Mouse (Mus musculus) stomach, embryonic 16.5 days (tissue): ENCODE results near the gene Fam219a. TPM values are rescaled to one million over a fixed set of nuclear protein-coding genes. Genes with fewer than 3 reads are reported as not detected.
A peak's percentile ranks its signal among the peaks of the same experiment; 100 is the strongest.

Experiments used
- ATAC-seq: fragments of 200-750 bp; cut with Nextera tagmentation; 2 replicates; pipeline ENCODE4 v1.8.0; 2017; ENCODE audit warnings: moderate number of reproducible peaks, moderate TSS enrichment; ENCODE audit not compliant: insufficient read depth, low FRiP score
- H3K27ac ChIP-seq: fragments of 300-500 bp; sonication (generic); 2 replicates; pipeline ENCODE4 v1.5.1; 2014; ENCODE audit warnings: low read length
- H3K27me3 ChIP-seq: fragments of 300-500 bp; sonication (generic); 2 replicates; pipeline ENCODE4 v1.6.1; 2014; ENCODE audit warnings: low read length, control low read depth, mixed read lengths; ENCODE audit not compliant: control insufficient read depth, insufficient read depth
- H3K36me3 ChIP-seq: fragments of 300-500 bp; sonication (generic); 2 replicates; pipeline ENCODE4 v1.6.1; 2014; ENCODE audit warnings: low read length; ENCODE audit not compliant: control insufficient read depth, insufficient read depth
- H3K4me1 ChIP-seq: fragments of 300-500 bp; sonication (generic); 2 replicates; pipeline ENCODE4 v1.6.1; 2014; ENCODE audit warnings: low read length, control low read depth, mixed read lengths; ENCODE audit not compliant: control insufficient read depth, insufficient read depth
- H3K4me2 ChIP-seq: fragments of 300-500 bp; sonication (generic); 2 replicates; pipeline ENCODE4 v1.6.1; 2014; ENCODE audit warnings: low read depth, low read length, mixed read lengths
- H3K4me3 ChIP-seq: fragments of 300-500 bp; sonication (generic); replicated peaks from 2 replicates; pipeline ENCODE4 v1.5.1; 2014; ENCODE audit warnings: mild to moderate bottlenecking, low read length
- H3K9ac ChIP-seq: fragments of 300-500 bp; sonication (generic); 2 replicates; pipeline ENCODE4 v1.6.1; 2014; ENCODE audit warnings: low read length
- H3K9me3 ChIP-seq: fragments of 300-500 bp; sonication (generic); replicated peaks from 2 replicates; pipeline ENCODE4 v1.6.1; 2016; ENCODE audit warnings: low read length, control low read depth; ENCODE audit not compliant: control insufficient read depth
- WGBS: fragments of 180-500 bp; shearing (Covaris S2); extraction: QIAGEN DNeasy Blood & Tissue Kit; methylation state at CpG from one replicate; pipeline ENCODE4 v1.1.7; 2014; 5-methylcytosine and 5-hydroxymethylcytosine counted together
- polyA plus RNA-seq: library from polyadenylated mRNA; unstranded; fragments of >200 nt; fragmentation: Nextera tagmentation; extraction: Ambion mirVana; gene quantifications from 2 replicates; pipeline ENCODE4 v1.2.1, GENCODE M21; 2015

The Fam219a gene
- polyA plus RNA-seq, 1 experiment from 2014 or later = 3.0 TPM

- H3K4me3 ChIP-seq = no peak overlapping the region
- H3K9me3 ChIP-seq = no peaks in the 10 kb centered on the region
- peak overlapping the region; percentile 74 for H3K27ac ChIP-seq
- H3K36me3 ChIP-seq = no peaks in the 10 kb centered on the region
- 56% methylated on average over 4 of the region's 4 CpGs for WGBS
- H3K4me2 ChIP-seq = no peak overlapping the region
- peak; percentile 1; the same call in 1 of the 2 replicates for ATAC-seq
- no peak overlapping the region for H3K9ac ChIP-seq
- no peaks in the 10 kb centered on the region for H3K27me3 ChIP-seq
- peaks cover 24% of the 10 kb centered on the region for H3K4me1 ChIP-seq
Measured at GRCm38 (mm10) chr4:41478751-41479455, 90.4 kb downstream of the Fam219a start.

GRCm38 (mm10) chr4:41477648-41478160 lies 91.6 kb downstream of the Fam219a start:
- ATAC-seq = no peak
- Histone ChIP-seq H3K9ac (no peak overlapping the region), H3K27me3 (no peaks in the 10 kb centered on the region), H3K4me2 (no peak overlapping the region), H3K4me1 (peaks cover 24% of the 10 kb centered on the region), H3K27ac (no peak overlapping the region), H3K9me3 (no peaks in the 10 kb centered on the region), H3K36me3 (no peaks in the 10 kb centered on the region), H3K4me3 (no peak overlapping the region)
- WGBS = 82% methylated on average over 9 of the region's 9 CpGs

- Histone ChIP-seq H3K27me3 (no peaks in the 10 kb centered on the region), H3K36me3 (no peaks in the 10 kb centered on the region), H3K9me3 (no peaks in the 10 kb centered on the region), H3K9ac (no peak overlapping the region), H3K4me3 (no peak overlapping the region), H3K4me2 (no peak overlapping the region), H3K4me1 (peaks cover 9% of the 10 kb centered on the region), H3K27ac (no peak overlapping the region)
- no peak for ATAC-seq
- WGBS = 81% methylated on average over 1 of the region's 1 CpGs
Measured at GRCm38 (mm10) chr4:41471384-41471689, 98.0 kb downstream of the Fam219a start.

GRCm38 (mm10) chr4:41470684-41471383 lies 98.5 kb downstream of the Fam219a start:
- no peak overlapping the region for H3K9ac ChIP-seq
- H3K4me2 ChIP-seq = no peak overlapping the region
- ATAC-seq = no peak
- H3K36me3 ChIP-seq = no peaks in the 10 kb centered on the region
- peak overlapping the region; percentile 33; the same call in 1 of the 2 replicates for H3K27ac ChIP-seq
- peaks cover 9% of the 10 kb centered on the region for H3K4me1 ChIP-seq
- 55% methylated on average over 5 of the region's 5 CpGs for WGBS
- no peaks in the 10 kb centered on the region for H3K27me3 ChIP-seq
- H3K4me3 ChIP-seq = no peak overlapping the region
- H3K9me3 ChIP-seq = no peaks in the 10 kb centered on the region

GRCm38 (mm10) chr4:41470051-41470683 lies 99.2 kb downstream of the Fam219a start:
- H3K4me1 ChIP-seq = peaks cover 9% of the 10 kb centered on the region
- no peaks in the 10 kb centered on the region for H3K36me3 ChIP-seq
- H3K9me3 ChIP-seq = no peaks in the 10 kb centered on the region
- H3K27me3 ChIP-seq = no peaks in the 10 kb centered on the region
- WGBS = 57% methylated on average over 7 of the region's 7 CpGs
- peak overlapping the region; percentile 33; the same call in 1 of the 2 replicates for H3K27ac ChIP-seq
- no peak overlapping the region for H3K4me3 ChIP-seq
- H3K9ac ChIP-seq = no peak overlapping the region
- no peak overlapping the region for H3K4me2 ChIP-seq
- no peak for ATAC-seq

- Histone ChIP-seq H3K9me3 (no peaks in the 10 kb centered on the region), H3K4me3 (no peak overlapping the region), H3K9ac (no peak overlapping the region), H3K4me2 (no peak overlapping the region), H3K27ac (no peak overlapping the region), H3K27me3 (no peaks in the 10 kb centered on the region), H3K4me1 (peaks cover 9% of the 10 kb centered on the region), H3K36me3 (no peaks in the 10 kb centered on the region)
- WGBS = 82% methylated on average over 10 of the region's 10 CpGs
- no peak for ATAC-seq
Measured at GRCm38 (mm10) chr4:41469199-41469598, 100.1 kb downstream of the Fam219a start.

GRCm38 (mm10) chr4:41468396-41469080 lies 100.8 kb downstream of the Fam219a start:
- H3K27me3 ChIP-seq = no peaks in the 10 kb centered on the region
- WGBS = 58% methylated on average over 17 of the region's 17 CpGs
- no peak overlapping the region for H3K9ac ChIP-seq
- no peaks in the 10 kb centered on the region for H3K9me3 ChIP-seq
- no peak for ATAC-seq
- H3K27ac ChIP-seq = no peak overlapping the region
- no peaks in the 10 kb centered on the region for H3K36me3 ChIP-seq
- no peak overlapping the region for H3K4me2 ChIP-seq
- H3K4me1 ChIP-seq = peaks cover 14% of the 10 kb centered on the region
- H3K4me3 ChIP-seq = no peak overlapping the region
